Mouse (Mus musculus) erythroblast, embryonic 14.5 days (primary cell): ENCODE data around the gene Tkt.

Experiments
- GATA1 ChIP-seq: IDR thresholded peaks from 2 replicates; pipeline ENCODE4 v1.6.1; 2012; ENCODE audit warnings: low read length, inconsistent platforms, mixed read lengths
- TAL1 ChIP-seq: IDR thresholded peaks from 3 replicates; pipeline ENCODE4 v1.6.1; 2012; ENCODE audit warnings: low read length, inconsistent platforms, mixed read lengths

- TF ChIP-seq GATA1 (no peak), TAL1 (no peak)
Measured at GRCm38 (mm10) chr14:30519323-30519722, 28.8 kb upstream of the Tkt start.
